Mouse (Mus musculus): Measurements from ENCODE around the gene Gdf11.

- no peak for TF ChIP-seq CTCF (IDR thresholded peaks at IDR 0.05; ENCODE audit: control insufficient read depth, insufficient read depth, insufficient read length)
- no peak for TF ChIP-seq FOSL1 (IDR thresholded peaks at IDR 0.05; ENCODE audit: insufficient read depth, low read length, poor library complexity, severe bottlenecking)
- no peak for TF ChIP-seq USF1 (IDR thresholded peaks at IDR 0.05; ENCODE audit: low read depth)
- no peak for TF ChIP-seq MAX (IDR thresholded peaks at IDR 0.05)
- no peak for TF ChIP-seq MYOG (IDR thresholded peaks at IDR 0.05; ENCODE audit: control insufficient read depth, extremely low read depth, insufficient read length)
- no peak for TF ChIP-seq CEBPB (IDR thresholded peaks at IDR 0.05; ENCODE audit: low read depth)
Observed at GRCm38 (mm10) chr10:128866042-128866441, 25.5 kb downstream of the Gdf11 start.
